Mouse (Mus musculus): ENCODE measurements around the gene Gm29427.

Gm29427 gene

DNA sequence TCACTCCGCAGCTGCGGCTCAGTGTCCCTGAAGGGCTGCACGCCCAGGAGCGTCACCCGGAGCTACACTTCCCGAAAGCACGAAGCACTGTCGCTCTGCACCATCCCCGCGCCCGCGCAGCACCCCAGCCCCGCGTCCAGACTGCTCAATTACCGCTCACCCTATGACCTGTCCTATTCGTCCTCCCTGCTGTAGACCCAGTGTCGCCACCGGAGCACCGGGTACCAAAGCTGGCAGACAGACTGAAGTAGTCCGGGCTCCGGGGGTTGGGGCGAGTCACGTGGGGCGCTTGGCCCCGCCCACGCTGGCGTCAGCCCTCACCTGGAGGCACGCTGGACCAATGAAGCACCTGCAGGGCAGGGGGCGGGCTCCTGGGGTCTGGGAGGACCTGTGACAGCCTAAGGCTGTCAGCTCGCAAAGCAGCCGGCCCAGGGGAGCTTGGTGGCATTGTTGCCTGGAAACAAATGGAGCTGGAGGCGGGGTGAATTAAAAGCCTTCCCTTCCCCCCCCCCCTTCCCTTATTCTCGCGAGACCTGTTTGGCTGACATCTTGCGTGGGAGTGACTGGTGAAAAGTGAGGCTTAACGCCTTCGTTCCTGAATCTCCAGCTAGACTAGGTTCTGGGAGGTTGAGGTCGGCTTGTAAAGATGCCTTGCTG, at the start of gene Gm29427:
TSS of gene Gm29427 (minus strand) at position 239 of the 657 bp plus-strand sequence.
- DNase-seq (ENCODE audit: low spot score in 2 of 2): peak; percentile 69 to 89

DNA sequence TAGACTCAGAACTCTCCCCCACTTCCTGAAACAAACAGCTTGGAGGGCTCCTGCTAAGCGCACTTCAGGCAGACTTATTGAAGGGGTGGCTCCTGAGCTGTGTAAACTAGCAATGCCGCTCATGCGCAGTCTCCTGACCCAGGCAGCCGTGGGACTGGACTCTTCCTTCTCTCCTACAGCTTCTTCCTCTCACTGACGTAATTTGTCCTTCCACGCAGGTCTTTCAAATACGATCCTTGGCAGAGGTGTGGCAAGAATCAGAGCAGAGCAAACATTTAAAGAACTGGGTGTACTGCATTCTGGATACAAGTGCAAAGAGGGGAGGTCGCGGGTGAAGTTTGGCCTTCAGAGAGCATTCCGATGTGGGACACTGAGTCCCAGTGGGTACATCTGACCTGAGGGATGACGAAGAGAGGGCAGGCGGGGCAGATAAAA, 48.4 kb upstream of the Gm29427 start:
- no peak for DNase-seq (ENCODE audit: low spot score in 2 of 2)

GRCm38 (mm10) chr1:130762045-130762760, 46.6 kb upstream of the Gm29427 start:
- DNase-seq (ENCODE audit: low spot score in 2 of 2): no peak

DNA sequence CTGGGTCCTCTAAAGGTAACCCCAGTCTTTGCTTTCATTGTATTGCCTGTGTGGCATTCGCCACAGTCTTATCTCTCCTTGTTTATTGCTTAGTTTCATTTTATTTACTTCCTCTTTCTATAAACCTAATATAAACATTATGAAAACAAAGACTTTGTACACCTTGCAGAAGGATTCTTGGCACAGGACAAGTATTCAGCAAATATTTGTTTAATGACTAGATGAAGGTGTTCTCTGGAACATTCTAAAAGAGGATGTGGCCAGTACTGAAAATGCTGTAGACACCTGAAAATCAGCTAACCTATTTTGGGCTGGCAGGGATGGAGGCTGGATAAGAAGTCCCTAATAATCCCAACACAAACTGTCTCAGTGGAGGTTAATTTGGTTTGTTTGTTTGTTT, 46.0 kb upstream of the Gm29427 start:
- no peak for DNase-seq (ENCODE audit: low spot score in 2 of 2)

GRCm38 (mm10) chr1:130759689-130760088, 44.1 kb upstream of the Gm29427 start:
- DNase-seq (ENCODE audit: low spot score in 2 of 2): no peak

- no peak for DNase-seq (ENCODE audit: low spot score in 2 of 2)
Observed at GRCm38 (mm10) chr1:130746819-130747218, 31.2 kb upstream of the Gm29427 start.

GRCm38 (mm10) chr1:130745591-130745990, 30.0 kb upstream of the Gm29427 start:
- DNase-seq (ENCODE audit: low spot score in 2 of 2): no peak

DNA sequence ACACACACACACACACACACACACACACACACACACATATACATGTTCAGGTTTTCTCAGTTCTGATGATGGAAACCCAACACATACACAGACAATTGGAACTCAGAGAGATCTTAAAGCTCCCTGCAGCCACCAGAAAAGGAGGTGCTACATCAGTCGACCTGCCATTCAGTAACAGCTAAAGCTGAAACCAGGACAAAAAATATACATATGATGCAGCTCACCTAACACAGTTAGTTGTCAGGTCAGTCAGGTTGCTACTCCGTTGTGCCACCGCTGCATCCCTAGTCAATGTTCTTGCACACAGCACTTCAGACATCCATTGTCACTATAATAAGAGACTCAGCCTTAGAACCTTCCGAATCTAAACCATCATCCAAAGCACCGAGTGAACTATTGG, 29.4 kb upstream of the Gm29427 start:
- DNase-seq (ENCODE audit: low spot score in 2 of 2): no peak

DNA sequence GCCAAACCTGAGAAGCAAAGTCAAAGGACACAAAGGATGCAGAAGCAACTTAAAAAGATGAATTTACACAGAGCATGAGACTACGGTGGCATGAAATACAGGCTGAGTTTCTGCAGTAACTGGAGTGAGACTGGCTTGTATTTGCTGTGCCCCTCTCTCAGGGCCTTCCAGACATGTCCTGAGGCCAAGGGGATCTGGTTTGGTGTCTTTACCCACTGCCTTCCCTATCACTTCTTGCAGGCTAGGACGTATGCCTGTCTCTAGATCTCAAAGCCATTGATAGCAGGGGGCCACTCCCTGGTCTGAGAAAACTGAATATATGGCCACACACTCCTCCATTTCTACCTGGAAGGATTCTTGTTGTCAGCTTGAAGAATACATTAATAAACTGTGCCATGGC, 28.6 kb upstream of the Gm29427 start:
- DNase-seq (ENCODE audit: low spot score in 2 of 2): no peak

GRCm38 (mm10) chr1:130743775-130744174, 28.2 kb upstream of the Gm29427 start:
- DNase-seq (ENCODE audit: low spot score in 2 of 2): no peak

GRCm38 (mm10) chr1:130742201-130742600, 26.6 kb upstream of the Gm29427 start:
- no peak for DNase-seq (ENCODE audit: low spot score in 2 of 2)

GRCm38 (mm10) chr1:130740781-130741720, 25.5 kb upstream of the Gm29427 start:
- peak in 1 of 2 experiments; percentile 27 for DNase-seq (ENCODE audit: low spot score in 2 of 2)

DNA sequence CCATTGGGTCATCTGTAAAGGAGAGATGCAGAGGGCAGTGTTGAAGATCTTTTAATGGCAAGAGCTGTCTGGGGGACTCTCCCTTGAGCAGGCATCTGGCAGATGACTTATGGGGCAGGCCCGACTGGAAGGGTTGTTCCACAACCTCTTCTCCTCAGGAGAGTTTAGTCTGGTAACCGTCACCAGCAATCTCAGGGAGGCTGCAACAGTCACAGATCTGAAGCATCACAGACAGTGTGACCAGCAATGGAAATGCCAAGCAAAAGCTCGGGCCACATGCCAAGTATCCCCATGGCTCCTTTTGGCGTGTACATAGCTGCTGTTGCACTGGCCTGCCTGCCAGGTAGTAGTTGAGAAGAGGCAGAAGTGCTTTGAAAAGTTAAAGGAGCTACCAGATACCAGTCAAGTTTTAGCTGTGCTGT, 24.6 kb upstream of the Gm29427 start:
- DNase-seq (ENCODE audit: low spot score in 2 of 2): peak in 1 of 2 experiments; percentile 65

DNA sequence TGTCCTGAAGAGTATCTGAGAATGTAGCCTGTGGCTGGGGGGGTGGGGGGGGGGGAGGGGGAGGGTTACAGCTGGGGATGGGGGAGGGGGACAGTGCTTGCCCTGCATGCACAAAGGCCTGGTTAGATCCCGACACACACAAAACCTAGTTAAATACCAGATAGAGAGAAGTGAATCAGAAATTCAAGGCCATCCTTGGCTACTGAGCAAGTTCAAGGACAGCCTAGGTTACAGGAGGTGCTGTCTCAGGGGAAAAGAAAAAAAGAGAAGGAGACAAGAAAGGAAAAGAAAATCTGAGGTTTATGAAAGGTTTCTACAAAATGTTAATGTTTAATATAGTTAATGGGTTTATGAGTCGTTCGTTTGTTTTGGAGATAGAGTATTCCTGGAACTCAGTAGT, 24.0 kb upstream of the Gm29427 start:
- DNase-seq (ENCODE audit: low spot score in 2 of 2): no peak

GRCm38 (mm10) chr1:130738551-130739106, 23.0 kb upstream of the Gm29427 start:
- no peak for DNase-seq (ENCODE audit: low spot score in 2 of 2)

- no peak for DNase-seq (ENCODE audit: low spot score in 2 of 2)
Observed at GRCm38 (mm10) chr1:130737916-130738315, 22.3 kb upstream of the Gm29427 start.

DNA sequence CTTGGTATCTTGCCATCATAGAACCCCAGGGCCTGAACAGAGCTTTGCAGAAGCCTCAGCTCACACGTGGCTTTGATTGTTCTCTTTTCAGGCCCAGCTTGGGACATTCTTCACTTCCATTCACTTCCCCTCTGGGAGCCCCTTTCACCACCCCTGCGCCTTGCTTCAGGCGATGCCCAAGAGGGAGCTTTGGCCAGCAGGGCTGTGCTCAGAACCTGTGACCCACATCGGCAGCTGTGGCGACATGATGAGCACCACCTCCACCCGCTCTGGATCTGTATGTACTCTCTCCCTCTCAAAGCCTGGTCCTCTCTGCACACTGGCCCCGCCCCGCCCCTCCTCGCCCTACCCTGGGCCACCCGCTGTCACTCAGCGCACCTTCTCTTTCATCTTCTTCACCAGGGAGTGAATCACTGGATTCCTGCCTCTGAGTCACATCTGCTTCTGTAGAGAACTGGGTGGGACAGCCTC, 21.8 kb upstream of the Gm29427 start:
- DNase-seq (ENCODE audit: low spot score in 2 of 2): no peak

- no peak for DNase-seq (ENCODE audit: low spot score in 2 of 2)
Observed at GRCm38 (mm10) chr1:130734852-130735251, 19.3 kb upstream of the Gm29427 start.

- DNase-seq (ENCODE audit: low spot score in 2 of 2): no peak
Observed at GRCm38 (mm10) chr1:130734452-130734851, 18.9 kb upstream of the Gm29427 start.

- DNase-seq (ENCODE audit: low spot score in 2 of 2): no peak
Observed at GRCm38 (mm10) chr1:130733671-130734070, 18.1 kb upstream of the Gm29427 start.
